Mouse (Mus musculus) stomach, embryonic 15.5 days (tissue): ENCODE measurements at regions not wholly inside any gene's neighbourhood (a gene's known extent, or its start where the extent isn't known, plus 50 kb on each side); places are given as distances from the start of the nearest gene placed in this dataset.
A peak's percentile ranks its signal among the peaks of the same experiment; 100 is the strongest.

Experiments
- ATAC-seq: fragments of 200-750 bp; cut with Nextera tagmentation; 2 replicates; pipeline ENCODE4 v1.8.0; 2017; ENCODE audit warnings: low read depth, moderate number of reproducible peaks, moderate TSS enrichment; ENCODE audit not compliant: insufficient read depth, low FRiP score
- H3K27ac ChIP-seq: fragments of 300-500 bp; sonication (generic); 2 replicates; pipeline ENCODE4 v1.5.1; 2015; ENCODE audit warnings: mild to moderate bottlenecking, inconsistent platforms
- H3K27me3 ChIP-seq: fragments of 300-500 bp; sonication (generic); replicated peaks from 2 replicates; pipeline ENCODE4 v1.6.1; 2015; ENCODE audit warnings: inconsistent platforms
- H3K36me3 ChIP-seq: fragments of 300-500 bp; sonication (generic); 2 replicates; pipeline ENCODE4 v1.6.1; 2015; ENCODE audit warnings: inconsistent platforms
- H3K4me1 ChIP-seq: fragments of 300-500 bp; sonication (generic); 2 replicates; pipeline ENCODE4 v1.6.1; 2015; ENCODE audit warnings: inconsistent platforms
- H3K4me2 ChIP-seq: fragments of 300-500 bp; sonication (generic); 2 replicates; pipeline ENCODE4 v1.6.1; 2015; ENCODE audit warnings: mild to moderate bottlenecking, inconsistent platforms
- H3K4me3 ChIP-seq: fragments of 300-500 bp; sonication (generic); replicated peaks from 2 replicates; pipeline ENCODE4 v1.5.1; 2015; ENCODE audit warnings: inconsistent platforms
- H3K9ac ChIP-seq: fragments of 300-500 bp; sonication (generic); 2 replicates; pipeline ENCODE4 v1.6.1; 2015; ENCODE audit warnings: inconsistent platforms
- H3K9me3 ChIP-seq: fragments of 300-500 bp; sonication (generic); 2 replicates; pipeline ENCODE4 v1.6.1; 2016; ENCODE audit warnings: inconsistent platforms
- whole genome bisulfite sequencing: fragments of 180-500 bp; shearing (Covaris S2); methylation state at CpG from one replicate; pipeline ENCODE4 v1.1.7; 2015; 5-methylcytosine and 5-hydroxymethylcytosine counted together

DNA sequence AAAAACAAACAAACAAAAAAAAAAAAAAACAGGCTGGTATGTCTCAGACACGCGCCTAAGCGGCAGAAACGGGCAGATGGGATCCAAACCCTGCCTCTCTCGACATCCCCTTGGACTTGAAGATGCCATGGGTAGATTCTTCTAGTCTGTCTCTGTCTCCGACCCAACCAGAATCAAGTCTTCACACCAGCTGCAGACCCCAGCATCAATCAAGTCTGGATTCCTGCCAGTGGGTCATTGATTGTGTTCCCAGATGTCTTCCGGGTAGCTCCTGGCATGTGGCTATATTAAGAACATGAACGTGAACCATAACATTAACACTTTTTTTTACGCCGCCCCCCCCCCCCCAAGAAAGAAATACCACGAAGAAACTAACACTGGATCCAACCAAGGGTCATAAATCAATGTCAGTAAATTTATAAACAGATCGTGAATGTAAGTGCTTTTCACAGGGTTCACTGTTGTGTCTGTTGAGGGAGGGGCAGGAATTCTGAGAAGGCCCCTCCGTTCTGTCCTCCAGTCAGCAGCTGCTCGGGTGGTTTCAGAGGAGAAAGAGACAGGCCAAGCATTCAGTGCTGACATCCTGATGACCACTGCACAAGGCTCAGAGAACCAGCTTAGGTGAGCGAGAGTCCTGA, 180.8 kb downstream of the Cdc5l start:
- no peaks in the 10 kb centered on the region for H3K36me3 ChIP-seq
- no peaks in the 10 kb centered on the region for H3K9me3 ChIP-seq
- H3K4me1 ChIP-seq = peaks cover 3% of the 10 kb centered on the region; the same call in 1 of the 2 replicates
- no peak for ATAC-seq
- WGBS = 29% methylated on average over 15 of the region's 15 CpGs
- peak overlapping the region; percentile 11; the same call in 1 of the 2 replicates for H3K4me2 ChIP-seq
- no peak overlapping the region for H3K27ac ChIP-seq
- no peak overlapping the region for H3K4me3 ChIP-seq
- no peak overlapping the region for H3K9ac ChIP-seq
- H3K27me3 ChIP-seq = no peaks in the 10 kb centered on the region; the same call in 1 of the 2 replicates

- ATAC-seq = no peak
- H3K27ac ChIP-seq = no peak overlapping the region
- WGBS = 43% methylated on average over 22 of the region's 22 CpGs
- peak overlapping the region; percentile 38 for H3K4me2 ChIP-seq
- no peaks in the 10 kb centered on the region for H3K9me3 ChIP-seq
- H3K4me3 ChIP-seq = no peak overlapping the region
- H3K4me1 ChIP-seq = peaks cover 3% of the 10 kb centered on the region; the same call in 1 of the 2 replicates
- no peaks in the 10 kb centered on the region for H3K36me3 ChIP-seq
- H3K9ac ChIP-seq = no peak overlapping the region
- H3K27me3 ChIP-seq = no peaks in the 10 kb centered on the region; the same call in 1 of the 2 replicates
Observed at GRCm38 (mm10) chr17:45251034-45251730, 182.4 kb downstream of the Cdc5l start.

- no peak overlapping the region for H3K27ac ChIP-seq
- no peaks in the 10 kb centered on the region for H3K36me3 ChIP-seq
- H3K4me3 ChIP-seq = no peak overlapping the region
- ATAC-seq = no peak
- no peaks in the 10 kb centered on the region; the same call in 1 of the 2 replicates for H3K27me3 ChIP-seq
- peaks cover 3% of the 10 kb centered on the region; the same call in 1 of the 2 replicates for H3K4me1 ChIP-seq
- H3K9me3 ChIP-seq = no peaks in the 10 kb centered on the region
- 79% methylated on average over 10 of the region's 10 CpGs for WGBS
- H3K9ac ChIP-seq = no peak overlapping the region
- H3K4me2 ChIP-seq = no peak overlapping the region
Observed at GRCm38 (mm10) chr17:45250450-45250849, 183.1 kb downstream of the Cdc5l start.

DNA sequence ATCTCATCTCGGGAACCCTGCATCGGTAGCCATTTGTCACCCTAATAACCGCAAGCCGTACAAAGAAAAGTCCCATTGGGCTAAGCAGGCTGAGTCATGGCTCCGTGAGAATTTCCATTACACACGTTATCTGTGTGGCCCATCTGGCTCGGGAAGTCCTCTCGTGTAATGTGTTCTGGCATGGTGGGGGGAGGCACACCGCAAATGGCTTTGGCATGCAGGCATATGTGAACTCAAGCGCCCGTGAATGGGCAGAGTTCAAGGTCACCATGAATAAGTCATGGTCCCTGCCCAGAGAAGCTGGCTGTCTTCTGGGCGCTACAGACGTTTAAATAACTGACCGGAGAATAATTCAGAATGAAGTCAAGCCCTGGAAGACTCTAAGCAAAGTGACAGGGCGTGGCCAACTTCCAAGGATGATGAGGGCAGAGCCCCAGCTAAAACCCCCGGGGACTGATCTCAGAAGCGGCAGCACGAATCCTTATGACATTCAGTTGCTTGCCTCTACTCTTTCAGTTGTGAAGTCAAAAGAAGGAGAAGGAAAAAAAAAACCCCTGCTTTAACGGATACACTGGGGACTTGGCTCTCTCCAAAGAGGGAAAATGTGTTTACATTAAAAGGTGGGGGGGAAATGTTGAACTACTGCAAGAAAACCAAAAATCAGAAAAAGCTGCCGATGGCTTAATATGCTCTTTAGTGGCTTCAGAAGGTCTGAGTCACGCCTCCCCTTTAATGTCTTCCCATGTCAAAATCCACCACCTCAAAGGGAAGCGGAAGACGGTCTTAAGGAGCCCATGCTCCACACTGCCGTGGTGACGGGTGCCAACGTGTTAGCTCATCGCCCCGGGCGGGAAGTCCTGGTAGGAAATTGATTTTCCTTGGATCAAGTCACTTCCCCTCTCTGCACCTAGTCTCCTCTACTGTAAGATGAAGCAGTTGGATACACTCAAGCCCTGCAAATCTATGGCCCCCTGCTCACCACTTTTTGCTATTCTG, 186.1 kb downstream of the Cdc5l start:
- no peak for ATAC-seq
- H3K9ac ChIP-seq = no peak overlapping the region
- 71% methylated on average over 29 of the region's 29 CpGs for whole genome bisulfite sequencing

DNA sequence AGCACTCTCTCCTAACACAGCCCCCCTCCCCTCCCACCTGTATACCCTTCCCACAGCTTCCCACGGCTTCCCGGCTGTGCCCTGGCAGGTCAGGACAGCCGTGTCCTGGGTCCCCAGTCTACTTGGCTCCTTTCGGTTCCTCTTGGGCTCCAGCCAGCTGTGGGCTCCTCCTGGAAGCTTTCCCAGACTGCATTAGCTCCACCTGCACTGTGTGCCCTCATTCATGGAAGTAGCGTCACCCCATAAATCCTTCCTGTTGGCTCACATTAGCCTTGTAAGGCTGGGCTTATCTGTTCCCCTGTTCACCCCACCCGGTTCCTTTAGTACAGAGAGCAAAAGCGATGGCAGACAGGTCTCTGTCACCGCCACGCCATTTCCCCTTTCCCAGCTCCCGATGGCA, 188.7 kb downstream of the Cdc5l start:
- peaks cover 7% of the 10 kb centered on the region; the same call in 1 of the 2 replicates for H3K4me1 ChIP-seq
- no peak overlapping the region for H3K9ac ChIP-seq
- ATAC-seq = no peak
- H3K27me3 ChIP-seq = no peaks in the 10 kb centered on the region
- H3K36me3 ChIP-seq = no peaks in the 10 kb centered on the region
- H3K4me2 ChIP-seq = no peak overlapping the region
- H3K9me3 ChIP-seq = no peaks in the 10 kb centered on the region
- no peak overlapping the region for H3K4me3 ChIP-seq
- WGBS = 67% methylated on average over 10 of the region's 10 CpGs
- no peak overlapping the region for H3K27ac ChIP-seq

More for the DNA sequence above, 186.1 kb downstream of the Cdc5l start:
- no peak overlapping the region for H3K27ac ChIP-seq
- no peaks in the 10 kb centered on the region for H3K9me3 ChIP-seq
- no peaks in the 10 kb centered on the region for H3K36me3 ChIP-seq
- peaks cover 7% of the 10 kb centered on the region; the same call in 1 of the 2 replicates for H3K4me1 ChIP-seq
- H3K4me2 ChIP-seq = no peak overlapping the region
- H3K27me3 ChIP-seq = no peaks in the 10 kb centered on the region
- no peak overlapping the region for H3K4me3 ChIP-seq

- Histone ChIP-seq H3K9me3 (no peaks in the 10 kb centered on the region), H3K9ac (no peak overlapping the region), H3K4me1 (peaks cover 7% of the 10 kb centered on the region; the same call in 1 of the 2 replicates), H3K4me2 (no peak overlapping the region), H3K27me3 (no peaks in the 10 kb centered on the region), H3K27ac (0 out of 2 replicates have a peak overlapping the region, but pooled peaks have one; percentile 35), H3K36me3 (no peaks in the 10 kb centered on the region), H3K4me3 (no peak overlapping the region)
- WGBS = 38% methylated on average over 7 of the region's 7 CpGs
- ATAC-seq = peak; percentile 33; the same call in 1 of the 2 replicates
Observed at GRCm38 (mm10) chr17:45243103-45243502, 190.4 kb downstream of the Cdc5l start.

GRCm38 (mm10) chr17:45242076-45242475, 191.5 kb downstream of the Cdc5l start:
- H3K9me3 ChIP-seq = no peaks in the 10 kb centered on the region
- H3K27ac ChIP-seq = no peak overlapping the region
- ATAC-seq = no peak
- no peaks in the 10 kb centered on the region for H3K36me3 ChIP-seq
- 90% methylated on average over 6 of the region's 6 CpGs for WGBS
- H3K9ac ChIP-seq = no peak overlapping the region
- H3K4me3 ChIP-seq = no peak overlapping the region
- no peak overlapping the region for H3K4me2 ChIP-seq
- H3K4me1 ChIP-seq = peaks cover 7% of the 10 kb centered on the region; the same call in 1 of the 2 replicates
- H3K27me3 ChIP-seq = no peaks in the 10 kb centered on the region

- Histone ChIP-seq H3K4me1 (0 out of 2 replicates have a peak, but pooled peaks cover 7% of the 10 kb centered on the region), H3K36me3 (no peaks in the 10 kb centered on the region), H3K4me2 (no peak overlapping the region), H3K27ac (no peak overlapping the region), H3K9me3 (no peaks in the 10 kb centered on the region), H3K9ac (no peak overlapping the region), H3K4me3 (no peak overlapping the region), H3K27me3 (no peaks in the 10 kb centered on the region)
- ATAC-seq = no peak
- 53% methylated on average over 7 of the region's 7 CpGs for WGBS
Observed at GRCm38 (mm10) chr17:45240963-45241543, 192.5 kb downstream of the Cdc5l start.

DNA sequence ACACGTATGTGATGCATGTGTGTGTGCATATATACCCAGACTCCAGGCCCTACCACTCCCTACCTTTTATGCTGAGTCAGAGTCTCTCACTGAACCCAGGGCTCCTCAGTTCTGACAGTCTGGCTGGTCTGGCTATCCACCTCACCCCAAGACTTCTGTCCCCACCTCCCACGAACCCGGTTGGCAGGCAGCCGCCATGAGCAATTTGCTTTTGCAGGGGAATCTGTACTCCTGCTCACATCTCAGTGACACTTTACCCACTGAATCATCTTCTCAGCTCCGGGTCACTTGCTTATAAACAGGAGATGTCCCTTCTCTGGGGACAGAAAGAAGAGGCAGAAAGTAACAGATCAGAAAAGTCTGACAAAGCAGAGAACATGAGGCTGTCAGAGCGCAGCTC, 193.0 kb downstream of the Cdc5l start:
- 73% methylated on average over 5 of the region's 6 CpGs for WGBS
- H3K36me3 ChIP-seq = no peaks in the 10 kb centered on the region
- ATAC-seq = no peak
- H3K4me1 ChIP-seq = 0 out of 2 replicates have a peak, but pooled peaks cover 7% of the 10 kb centered on the region
- H3K9me3 ChIP-seq = no peaks in the 10 kb centered on the region
- no peaks in the 10 kb centered on the region for H3K27me3 ChIP-seq
- no peak overlapping the region for H3K27ac ChIP-seq
- H3K4me3 ChIP-seq = no peak overlapping the region
- H3K9ac ChIP-seq = no peak overlapping the region
- no peak overlapping the region for H3K4me2 ChIP-seq

GRCm38 (mm10) chr17:45237246-45237645, 196.3 kb downstream of the Cdc5l start:
- no peak overlapping the region for H3K4me3 ChIP-seq
- no peaks in the 10 kb centered on the region for H3K36me3 ChIP-seq
- no peak for ATAC-seq
- H3K4me2 ChIP-seq = no peak overlapping the region
- no peak overlapping the region for H3K27ac ChIP-seq
- no peak overlapping the region for H3K9ac ChIP-seq
- no peaks in the 10 kb centered on the region for H3K27me3 ChIP-seq
- H3K4me1 ChIP-seq = no peaks in the 10 kb centered on the region
- H3K9me3 ChIP-seq = no peaks in the 10 kb centered on the region
- 72% methylated on average over 1 of the region's 1 CpGs for WGBS

GRCm38 (mm10) chr17:45235401-45235800, 198.1 kb downstream of the Cdc5l start:
- no peak overlapping the region for H3K27ac ChIP-seq
- H3K36me3 ChIP-seq = no peaks in the 10 kb centered on the region
- no peaks in the 10 kb centered on the region for H3K4me1 ChIP-seq
- no peak overlapping the region for H3K9ac ChIP-seq
- no peak overlapping the region for H3K4me2 ChIP-seq
- no peak overlapping the region for H3K4me3 ChIP-seq
- no peaks in the 10 kb centered on the region for H3K27me3 ChIP-seq
- H3K9me3 ChIP-seq = no peaks in the 10 kb centered on the region
- no peak for ATAC-seq
- WGBS = 87% methylated on average over 7 of the region's 7 CpGs
